Mouse (Mus musculus) left cerebral cortex, postnatal 36 days (tissue): ENCODE data around the gene Tprg. TPM values are rescaled to one million over a fixed set of nuclear protein-coding genes. Genes with fewer than 3 reads are reported as not detected.

Experiments
- DNase-seq, 2 experiments: peaks; one replicate each; pipeline ENCODE4 v3.0.0; 2021 to 2022; ENCODE audit warnings: low spot score in 2 of 2, mixed read lengths in 1 of 2
- intact Hi-C: fragments of 180-260 bp; cut with DNase I; formaldehyde crosslinking; loops from one replicate; pipeline ENCODE4 v1.15.1; 2025
- total RNA-seq, 2 experiments: library from RNA; stranded (reverse); gene quantifications; 2 replicates each; pipeline ENCODE4 v1.2.3; 2021

The Tprg gene
- total RNA-seq = not detected

DNA sequence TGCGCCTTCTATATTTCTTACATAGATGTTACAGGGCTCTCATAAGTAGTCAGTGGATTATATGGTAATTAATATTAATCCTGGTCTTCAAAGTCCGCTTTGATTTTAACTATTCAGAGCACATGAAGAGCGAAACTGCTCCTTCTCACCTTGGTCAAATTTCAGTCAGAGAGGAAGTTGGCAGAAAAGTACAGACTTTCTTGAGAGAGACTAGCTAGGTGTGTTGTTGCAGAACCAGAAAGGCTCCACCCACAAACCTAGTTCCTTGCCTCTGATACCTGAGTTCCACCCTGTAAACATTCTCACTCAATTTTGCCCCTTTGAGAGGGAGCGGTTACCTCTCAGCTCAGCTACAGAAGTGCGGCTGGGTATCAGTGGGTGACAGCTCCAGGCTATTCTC, at the start of gene Tprg:
TSS of gene Tprg (plus strand) at position 301 of the 400 bp plus-strand sequence.
- intact Hi-C loops = no loop called here
- no peak for DNase-seq

DNA sequence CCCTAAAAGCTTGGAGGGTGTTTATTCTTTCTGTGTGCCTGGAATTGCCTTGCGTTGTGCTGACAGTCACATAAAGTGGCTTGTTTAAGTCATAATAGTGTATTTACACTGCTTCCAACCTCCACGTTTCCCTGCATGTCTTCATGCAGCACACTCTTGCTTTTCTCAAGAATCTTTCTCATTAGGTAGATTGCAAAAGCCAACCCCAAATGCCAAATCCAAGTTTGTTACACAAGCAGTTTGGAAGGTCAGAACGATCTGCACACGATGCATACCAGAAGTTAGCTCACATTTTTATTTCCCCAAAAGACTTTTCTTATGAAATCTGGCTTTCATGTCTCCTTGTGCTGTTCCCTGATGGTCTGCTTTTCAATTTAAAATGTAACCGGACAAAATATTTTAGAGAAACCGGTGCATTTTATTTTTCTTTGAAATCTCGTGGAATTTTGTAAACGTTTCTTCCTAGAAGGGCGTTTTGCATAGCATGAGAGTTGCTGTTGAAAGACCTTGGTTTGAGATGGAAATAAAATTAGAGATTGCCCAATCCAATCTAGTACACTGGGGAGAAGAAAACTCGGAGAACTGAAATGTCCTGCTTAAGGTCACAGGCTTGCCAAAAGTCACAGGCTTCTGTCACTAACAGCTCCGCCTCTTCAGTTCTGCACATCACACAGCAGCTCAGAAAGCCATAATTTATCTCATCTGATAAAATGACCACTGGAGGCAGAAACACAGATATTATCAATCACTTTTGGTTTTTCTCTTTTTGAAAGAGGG, 48.2 kb upstream of the Tprg start:
- intact Hi-C loops = no loop called here
- DNase-seq = no peak

DNA sequence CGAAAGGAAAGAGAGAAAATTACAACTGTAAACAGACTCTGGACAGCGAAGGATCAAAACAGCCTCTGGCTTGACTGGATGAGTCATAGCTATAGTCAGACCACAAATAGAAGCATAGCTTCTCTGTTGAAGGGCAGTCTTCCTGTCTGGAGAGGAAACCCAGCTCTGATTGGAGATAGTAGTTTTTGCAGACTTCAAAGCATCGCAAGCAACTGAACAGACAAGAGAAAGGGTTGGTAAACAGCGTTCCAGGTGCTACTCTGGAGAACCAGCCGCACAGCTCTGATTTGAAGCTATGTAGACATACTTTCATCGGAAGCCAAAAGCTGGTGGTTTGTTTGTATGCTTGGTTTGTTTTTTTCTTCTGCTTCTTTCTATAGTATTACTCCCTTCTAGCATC, 37.7 kb upstream of the Tprg start:
- DNase-seq = no peak
- intact Hi-C loops = no loop called here

DNA sequence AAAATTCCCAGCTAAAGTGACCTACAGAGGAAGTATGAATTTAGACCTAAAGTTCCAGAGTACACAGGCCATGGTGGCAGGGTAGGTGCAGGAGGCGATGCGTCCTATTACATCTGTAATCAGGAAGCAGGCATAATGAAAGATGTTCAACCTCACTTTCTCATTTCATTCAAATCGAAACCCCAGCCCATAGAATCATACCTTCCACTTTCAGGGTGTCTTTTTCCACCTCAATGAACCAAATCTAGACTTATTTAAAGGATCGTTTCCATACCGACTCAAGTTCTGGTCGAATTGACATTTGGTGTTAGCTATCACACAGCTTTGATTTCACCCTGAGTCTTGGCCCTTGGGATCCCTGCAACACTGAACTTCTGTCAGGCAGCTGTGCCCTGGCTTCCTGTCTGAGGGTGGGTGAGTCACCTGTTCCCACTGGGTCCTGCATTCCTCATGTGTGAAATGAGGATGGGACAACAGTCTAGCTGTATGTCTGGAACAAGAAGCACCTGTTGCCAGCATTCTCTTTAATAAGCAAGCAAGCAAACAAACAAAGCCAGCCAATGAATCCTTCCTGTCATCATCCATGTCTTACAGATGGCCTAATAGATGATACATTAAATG, 36.4 kb upstream of the Tprg start:
- DNase-seq = no peak

DNA sequence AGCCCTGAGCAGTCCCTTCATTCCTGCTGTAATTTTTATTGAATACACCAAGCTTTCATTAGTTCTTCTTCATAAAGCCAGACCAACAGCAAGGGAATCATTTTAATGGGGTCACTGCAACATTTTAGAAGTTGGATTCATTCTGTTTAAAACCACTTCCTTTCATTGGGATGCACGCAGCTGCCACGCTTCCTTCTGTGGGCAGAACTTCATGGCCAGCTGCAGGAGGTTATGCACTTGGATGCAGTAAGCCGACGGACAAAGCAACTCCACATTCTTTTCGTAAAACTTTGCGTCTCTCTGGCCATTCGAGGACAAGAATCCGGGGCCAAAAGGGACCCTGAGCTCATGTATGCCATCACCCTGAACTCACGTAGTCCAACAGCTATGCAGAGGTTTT, 35.5 kb upstream of the Tprg start:
- intact Hi-C loops = loop anchor here (10.0 kb wide), 1 partner anchor 286 kb away; no protein-coding TSS in a partner anchor
- DNase-seq = no peak

More for the DNA sequence above, 36.4 kb upstream of the Tprg start:
- intact Hi-C loops = loop anchor here (10.0 kb wide), 1 partner anchor 285 kb away; no protein-coding TSS in a partner anchor

DNA sequence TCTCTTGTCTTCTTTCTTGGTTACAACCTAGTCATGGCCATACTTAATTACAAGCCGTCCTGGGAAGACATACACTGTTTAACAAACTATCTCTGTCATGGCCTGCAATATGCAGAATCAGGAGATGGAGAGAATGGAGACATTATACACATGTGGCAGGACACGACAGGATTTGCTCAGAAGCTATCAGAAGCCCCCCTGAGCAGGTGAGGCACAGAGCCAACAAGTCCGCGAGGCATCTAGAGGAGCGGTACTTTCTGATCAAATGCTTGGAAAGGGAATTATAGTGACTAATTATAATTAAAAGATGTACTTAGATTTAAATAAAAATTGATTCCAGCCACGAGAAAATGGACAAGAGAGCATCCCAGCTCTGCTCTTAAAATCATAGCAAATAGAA, 32.0 kb upstream of the Tprg start:
- no peak for DNase-seq
- intact Hi-C loops = loop anchor here (10.0 kb wide), 1 partner anchor 290 kb away; no protein-coding TSS in a partner anchor

DNA sequence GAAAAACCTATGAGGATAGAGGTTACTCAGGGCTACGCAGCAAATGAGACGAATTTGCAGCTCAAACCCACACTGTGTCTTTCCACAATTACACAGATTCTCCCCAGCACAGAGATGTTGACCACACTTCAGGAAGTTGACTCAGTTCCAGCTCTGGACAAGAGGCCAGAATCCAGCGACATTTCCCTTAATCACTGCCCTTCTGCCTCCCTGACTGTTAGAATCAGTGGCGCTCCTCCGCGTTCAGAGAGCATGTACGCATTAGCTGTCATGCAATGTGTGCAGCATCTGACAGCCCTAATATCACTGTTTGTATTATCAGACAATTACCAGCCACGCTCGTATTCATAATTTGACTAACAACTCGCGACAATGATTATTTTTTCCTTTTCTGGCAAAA, 31.4 kb upstream of the Tprg start:
- intact Hi-C loops = loop anchor here (10.0 kb wide), 1 partner anchor 290 kb away; no protein-coding TSS in a partner anchor
- peak; percentile 17 for DNase-seq

DNA sequence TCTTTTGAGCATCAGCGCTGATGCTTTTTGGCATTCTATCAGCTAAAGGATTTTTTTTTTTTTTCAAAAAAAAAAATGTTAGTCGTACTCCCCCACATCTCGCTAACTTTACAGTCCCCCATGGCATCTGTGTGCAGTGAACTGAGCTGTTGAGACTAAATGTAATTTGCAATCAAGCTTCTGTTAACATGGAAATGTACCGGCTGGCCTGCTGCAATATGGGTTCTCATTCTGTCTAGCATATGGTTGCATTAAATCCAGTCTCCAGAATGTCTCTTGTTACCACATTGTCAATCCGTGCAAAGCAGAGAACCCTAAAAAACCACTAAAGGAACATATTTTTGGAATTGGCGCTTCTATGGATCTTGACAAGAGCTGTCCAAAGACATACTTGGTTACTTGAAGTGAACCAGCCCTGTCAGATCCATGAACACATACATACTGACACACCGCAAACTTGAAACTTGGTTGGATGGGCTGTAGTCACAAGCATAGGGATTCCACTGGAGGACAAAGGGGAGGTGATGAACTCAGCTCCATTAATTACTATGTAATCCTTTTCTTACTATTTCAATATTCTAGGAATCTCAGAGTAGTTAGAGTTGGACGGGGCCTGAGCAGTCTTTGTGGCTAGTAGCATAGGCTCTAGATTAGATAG, 30.9 kb upstream of the Tprg start:
- peak; percentile 61 to 66 for DNase-seq
- intact Hi-C loops = loop anchor here (10.0 kb wide), 1 partner anchor 291 kb away; no protein-coding TSS in a partner anchor

DNA sequence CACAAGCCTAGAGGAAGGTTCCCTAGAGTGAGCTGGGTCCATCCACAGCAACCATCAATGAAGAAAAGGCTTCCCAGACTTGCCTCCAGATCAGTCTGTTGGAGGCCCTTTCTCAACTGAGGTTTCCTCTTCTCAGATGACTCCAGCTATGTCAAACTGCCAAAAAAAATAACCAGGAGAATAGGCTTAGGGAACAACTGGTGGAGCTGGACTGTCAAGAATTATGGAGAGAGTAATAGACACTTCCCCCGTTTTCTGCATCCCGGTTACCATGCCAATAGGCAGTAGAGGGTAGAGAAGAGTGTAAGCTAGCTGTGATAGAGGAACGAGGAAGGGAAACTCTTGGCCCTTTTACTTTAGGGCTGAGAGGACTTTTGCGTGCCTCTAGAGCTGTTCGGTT, 24.3 kb upstream of the Tprg start:
- intact Hi-C loops = loop anchor here (10.0 kb wide), 2 partner anchors 82 to 198 kb away; no protein-coding TSS in a partner anchor
- no peak for DNase-seq

DNA sequence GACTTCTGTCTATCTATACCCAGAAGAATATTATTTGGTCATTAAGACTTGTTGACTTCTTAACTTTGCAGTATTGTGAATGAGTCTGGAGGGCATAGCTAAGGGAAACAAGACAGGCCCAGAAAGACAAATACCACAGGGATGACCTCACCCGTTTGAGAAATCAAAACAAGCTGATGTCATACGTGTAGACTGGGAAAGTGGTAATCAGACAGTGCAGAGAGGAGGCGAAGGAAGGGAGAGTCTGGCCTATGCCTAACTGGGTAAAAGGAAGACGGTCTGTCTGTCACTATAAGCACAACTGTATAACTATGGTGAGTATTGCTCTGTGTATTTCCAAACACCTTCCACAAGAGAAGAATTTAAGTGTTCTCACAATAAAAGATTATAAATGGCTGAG, 23.7 kb upstream of the Tprg start:
- DNase-seq = no peak
- intact Hi-C loops = loop anchor here (1.0 to 10.0 kb wide), 3 partner anchors 82 to 1281 kb away; no protein-coding TSS in a partner anchor

DNA sequence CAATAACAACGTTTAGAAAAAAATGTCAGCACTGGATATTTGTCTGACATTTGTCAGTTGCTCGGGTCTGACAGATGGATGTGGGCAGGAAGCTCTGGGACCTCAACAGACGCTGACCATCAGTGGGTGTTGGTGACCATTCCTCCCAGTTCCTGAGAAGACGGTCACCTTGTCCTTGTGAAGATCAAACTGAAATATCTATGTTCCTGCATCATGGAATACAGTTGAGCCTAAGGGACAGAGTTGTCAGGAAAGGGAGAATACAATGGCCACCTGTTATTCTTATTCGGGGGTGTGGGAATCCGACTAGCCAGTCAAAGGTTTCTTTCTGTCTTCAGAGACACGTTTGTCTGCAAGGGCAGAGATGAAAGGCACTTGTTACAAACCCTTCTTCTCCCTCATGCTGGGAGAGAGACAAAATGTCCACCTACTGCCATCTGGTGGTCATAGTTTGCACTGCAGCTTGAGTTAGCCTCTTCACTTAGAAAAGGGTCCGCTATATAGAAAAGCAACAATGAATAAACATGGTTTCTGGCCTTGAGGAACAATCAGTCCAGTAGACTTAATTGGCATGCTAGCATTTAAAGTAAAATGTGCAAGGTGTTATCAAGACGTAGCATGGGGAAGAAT, 23.0 kb upstream of the Tprg start:
- intact Hi-C loops = loop anchor here (1.0 to 10.0 kb wide), 4 partner anchors 51 to 1281 kb away; no protein-coding TSS in a partner anchor
- peak; percentile 71 to 79 for DNase-seq

DNA sequence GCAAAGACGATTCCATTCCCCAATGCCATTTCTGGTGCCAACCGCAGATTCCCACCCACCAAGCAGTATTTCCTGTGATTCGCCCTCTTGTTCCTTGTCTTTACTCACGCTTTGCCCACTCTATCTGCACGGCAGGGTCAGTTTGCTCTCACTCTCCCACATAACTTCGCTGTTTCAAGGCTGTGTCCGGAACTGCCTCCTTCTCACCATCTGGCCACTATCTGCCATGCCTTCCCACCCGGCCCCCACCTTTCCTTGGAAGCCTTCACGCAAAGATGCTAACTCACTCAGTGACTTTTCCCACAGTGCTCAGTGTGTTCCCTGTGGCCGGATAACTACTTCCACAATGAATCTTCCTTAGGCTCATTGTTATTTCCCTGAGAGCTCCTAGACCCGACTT, 21.4 kb upstream of the Tprg start:
- DNase-seq = peak; percentile 46 to 64
- intact Hi-C loops = loop anchor here (2.0 to 10.0 kb wide), 3 partner anchors 50 to 200 kb away; no protein-coding TSS in a partner anchor

DNA sequence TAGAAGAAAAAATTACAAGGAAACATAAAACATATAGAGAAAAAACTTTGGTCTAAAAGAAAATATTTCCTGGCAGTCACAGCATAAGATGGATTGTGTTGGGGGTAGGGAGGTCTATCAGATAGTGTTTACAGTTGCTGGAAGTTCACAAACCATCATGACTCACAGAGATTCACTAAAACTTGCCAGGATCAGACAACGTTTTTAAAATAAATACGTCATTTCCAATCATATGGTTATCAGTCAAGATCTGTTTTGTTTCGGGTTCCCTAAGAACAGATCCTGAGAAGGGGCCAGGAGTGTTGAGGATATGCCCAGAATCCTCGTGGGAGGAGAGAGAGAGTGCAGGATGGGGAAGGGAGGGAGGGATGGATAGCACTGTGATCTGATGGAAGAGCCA, 18.3 kb upstream of the Tprg start:
- intact Hi-C loops = loop anchor here (10.0 kb wide), 2 partner anchors 77 to 203 kb away; no protein-coding TSS in a partner anchor
- no peak for DNase-seq

DNA sequence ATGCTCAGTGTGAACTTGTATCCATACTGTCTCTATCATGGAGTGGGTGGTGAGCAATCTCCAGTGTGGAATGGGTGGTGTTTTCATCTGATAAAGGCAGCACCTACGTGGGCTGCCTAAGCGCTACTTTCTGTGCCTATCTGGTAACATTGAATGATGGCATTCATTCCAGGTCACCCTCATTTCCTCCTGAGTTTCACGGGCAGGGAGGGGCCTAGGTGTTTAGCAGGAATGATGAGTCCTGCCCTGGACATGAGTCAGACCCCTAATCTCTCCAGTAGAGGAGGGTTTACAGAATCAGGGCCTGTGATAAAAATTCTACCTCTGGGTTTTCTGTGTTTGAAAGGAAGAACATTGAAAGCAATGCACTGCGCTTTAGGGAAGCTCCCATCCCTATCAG, 4.1 kb upstream of the Tprg start:
- intact Hi-C loops = no loop called here
- no peak for DNase-seq

DNA sequence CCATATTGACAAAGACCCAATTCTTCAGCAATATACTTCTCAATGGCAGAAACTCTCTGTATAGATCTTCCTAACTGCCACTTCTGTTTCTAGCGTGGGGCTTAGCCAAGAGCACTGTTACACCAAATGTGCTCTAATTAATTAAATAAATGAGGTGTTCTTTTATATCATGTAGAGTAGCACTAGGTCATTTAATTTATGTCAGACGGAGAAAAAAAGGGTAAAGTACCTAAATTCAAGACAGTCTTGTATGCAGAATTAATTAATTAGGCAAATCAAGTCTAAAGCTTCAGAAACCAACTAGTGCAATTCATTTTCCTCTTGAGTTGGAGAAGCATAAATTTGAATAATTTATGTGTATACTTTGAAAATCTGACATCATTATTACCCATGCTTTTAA, 7.1 kb downstream of the Tprg start:
- intact Hi-C loops = no loop called here
- no peak for DNase-seq

DNA sequence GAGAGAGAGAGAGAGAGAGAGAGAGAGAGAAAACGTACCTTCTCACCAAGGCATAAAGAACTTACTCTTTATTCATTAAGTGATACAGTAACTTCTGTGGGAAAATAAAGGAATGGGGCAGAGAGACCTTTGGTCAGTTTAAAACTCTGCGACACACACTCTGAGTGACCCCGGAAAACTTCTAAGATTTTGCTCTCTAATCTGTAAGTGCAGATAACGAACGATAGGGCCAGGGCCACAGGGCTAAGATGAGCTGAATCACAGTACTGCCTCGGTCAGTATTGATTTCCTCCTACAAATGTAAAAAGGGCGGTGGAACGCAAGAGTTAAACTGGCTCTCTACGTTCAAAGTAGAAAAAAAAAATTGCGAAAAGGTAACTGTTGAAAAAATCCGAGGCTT, 8.9 kb downstream of the Tprg start:
- no peak for DNase-seq
- intact Hi-C loops = no loop called here

DNA sequence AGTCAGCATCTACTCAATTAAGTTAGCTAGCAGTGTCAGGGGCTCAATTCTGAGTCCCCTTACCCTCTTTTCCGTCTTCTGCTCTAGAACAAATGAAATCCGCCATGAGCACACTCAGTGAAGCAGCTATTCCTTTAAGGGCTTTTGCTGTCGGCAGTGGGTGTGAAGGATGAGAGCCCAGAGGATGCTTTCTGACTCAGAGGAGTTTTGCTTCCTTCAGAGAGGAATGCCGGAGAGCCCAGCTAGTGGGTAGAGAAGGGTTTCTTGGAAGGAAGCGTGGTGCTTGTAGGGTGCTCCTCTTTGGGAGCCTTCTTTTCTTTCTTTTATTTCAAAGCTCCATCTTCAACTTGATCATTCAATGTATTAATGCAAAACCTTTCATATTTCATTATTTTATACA, 10.1 kb downstream of the Tprg start:
- intact Hi-C loops = no loop called here
- no peak for DNase-seq

DNA sequence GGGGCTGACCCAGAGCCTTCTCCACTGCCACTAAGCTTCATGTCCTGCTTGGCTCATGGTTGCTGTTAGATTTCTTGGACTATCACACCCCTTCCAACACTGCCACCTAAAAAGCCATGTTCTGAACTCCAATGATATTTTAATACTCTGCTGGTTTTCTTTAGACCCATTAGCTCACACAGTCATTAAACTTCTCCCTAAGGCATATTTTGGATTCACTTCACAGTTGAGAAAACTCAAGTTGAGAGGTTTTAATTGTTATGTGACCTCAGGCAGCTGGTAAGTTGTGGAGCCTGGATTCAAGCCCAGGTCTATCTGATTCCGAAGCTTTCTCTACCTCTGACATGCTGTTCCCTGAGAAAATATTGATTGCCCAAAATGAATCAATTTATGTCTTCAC, 11.6 kb downstream of the Tprg start:
- intact Hi-C loops = no loop called here

DNA sequence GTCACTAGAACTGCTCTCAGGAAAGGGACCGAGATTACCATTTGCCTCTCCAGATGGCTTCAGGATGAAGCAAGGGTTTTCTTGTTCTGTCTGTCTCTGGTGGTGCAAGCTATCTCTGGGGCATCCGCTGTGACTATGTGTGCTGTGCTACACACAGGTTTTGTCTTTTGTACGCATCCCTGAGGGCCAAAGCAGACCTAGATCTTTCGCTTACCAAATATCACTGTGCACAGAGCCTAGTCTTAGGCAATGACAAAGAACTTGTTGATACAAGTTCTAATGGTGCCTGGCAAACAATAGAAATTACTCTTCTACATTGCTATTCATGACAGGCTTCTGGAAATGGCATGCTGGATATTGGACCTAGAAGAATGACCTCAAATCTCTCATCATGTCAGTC, 16.0 kb downstream of the Tprg start:
- no peak for DNase-seq
- intact Hi-C loops = no loop called here

More for the DNA sequence above, 11.6 kb downstream of the Tprg start:
- no peak for DNase-seq

DNA sequence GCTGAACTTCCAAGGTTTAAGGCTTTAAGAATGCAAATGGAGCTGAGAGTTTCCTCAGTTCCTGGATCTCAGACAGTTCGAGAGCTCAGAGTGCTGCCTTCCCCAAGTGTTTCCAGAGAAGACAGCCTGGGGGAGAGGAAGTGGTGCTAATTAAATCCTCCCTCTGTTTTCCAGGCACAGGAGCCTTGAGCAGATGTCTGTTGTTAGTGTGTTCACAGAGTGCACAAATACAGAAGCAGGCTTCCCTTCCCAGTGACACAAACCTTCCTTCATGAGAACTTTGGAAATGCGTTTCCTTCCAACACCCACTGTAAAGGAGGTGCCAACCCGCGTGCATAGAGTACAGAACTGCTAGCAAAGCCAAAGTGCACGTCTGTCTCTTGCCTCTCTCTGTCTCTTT, 27.4 kb downstream of the Tprg start:
- peak; percentile 65 to 71 for DNase-seq
- intact Hi-C loops = loop anchor here (2.0 kb wide), 1 partner anchor 49 kb away; no protein-coding TSS in a partner anchor
